Mouse (Mus musculus) lung, postnatal 10 days (tissue): Measurements from ENCODE around the gene Npr3.

Source experiments
- DNase-seq: peaks from one replicate; pipeline ENCODE4 v3.0.0; 2021

Gene Npr3

DNA sequence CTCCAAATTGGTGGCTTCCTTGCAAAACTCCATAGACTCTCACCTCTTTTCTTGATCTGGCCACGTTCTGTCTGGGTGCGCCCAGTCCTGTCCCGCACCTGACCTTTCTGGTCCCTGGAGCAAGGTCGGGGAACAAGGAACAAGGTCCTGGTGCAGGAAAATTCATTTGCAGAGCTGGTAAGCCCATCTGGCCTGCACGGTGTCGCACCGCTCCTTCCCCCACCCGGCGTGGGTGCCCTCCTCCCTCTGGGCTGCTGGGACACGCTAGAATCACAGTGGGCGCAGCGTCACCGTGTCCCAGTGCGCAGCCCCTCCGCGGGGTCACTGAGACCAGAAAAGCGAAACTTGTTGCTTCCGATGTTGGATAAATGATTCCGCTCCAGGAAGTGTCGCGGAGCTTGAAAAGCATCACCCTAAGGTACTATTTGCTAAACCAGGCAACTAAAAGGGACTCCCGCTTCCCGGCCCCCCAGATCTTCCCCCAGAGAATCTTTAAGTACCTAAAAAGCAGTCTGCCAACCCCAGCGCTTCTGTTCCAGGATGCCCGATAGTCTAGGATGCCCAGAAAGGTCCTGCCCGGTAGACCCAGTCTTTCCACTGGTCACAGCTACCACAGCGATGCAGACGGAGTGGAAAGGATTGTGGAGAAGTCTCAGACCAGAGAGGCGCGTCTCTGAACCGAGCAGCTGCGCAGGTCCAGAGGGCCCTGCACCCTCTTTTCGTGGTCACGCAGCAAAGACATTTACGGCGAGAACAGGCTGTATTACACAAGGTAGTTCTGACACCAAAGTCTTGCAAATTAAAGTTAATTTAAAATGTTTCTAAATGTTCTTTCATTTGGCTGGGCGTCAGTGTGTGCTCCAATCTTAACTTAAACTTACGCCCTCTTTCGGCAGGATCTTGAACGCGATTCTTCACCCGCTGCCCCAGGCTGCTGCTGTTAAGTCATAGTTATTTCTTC, at the start of gene Npr3:
TSS of gene Npr3 (minus strand) at position 717 of the 961 bp plus-strand sequence.
- DNase-seq = peak; percentile 82

DNA sequence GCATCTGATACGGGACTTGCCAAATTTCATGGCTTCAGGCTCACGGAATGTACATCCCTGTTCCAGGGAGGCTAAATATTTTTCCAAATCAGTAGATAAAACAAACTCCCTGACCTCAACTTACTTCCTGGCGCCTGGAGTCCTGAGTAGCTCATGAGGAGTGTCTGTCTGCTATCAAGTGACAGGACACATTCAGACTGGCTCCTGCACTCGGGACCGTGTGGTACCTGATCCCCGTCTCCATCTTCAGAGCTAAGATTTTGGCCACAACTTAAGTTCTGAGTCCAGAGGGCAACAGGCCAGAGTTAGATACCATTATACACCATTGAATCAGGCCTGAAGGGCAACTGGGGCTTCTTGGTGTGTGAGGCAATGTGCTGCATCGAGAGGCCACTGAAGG, 49.0 kb upstream of the Npr3 start:
- no peak for DNase-seq

DNA sequence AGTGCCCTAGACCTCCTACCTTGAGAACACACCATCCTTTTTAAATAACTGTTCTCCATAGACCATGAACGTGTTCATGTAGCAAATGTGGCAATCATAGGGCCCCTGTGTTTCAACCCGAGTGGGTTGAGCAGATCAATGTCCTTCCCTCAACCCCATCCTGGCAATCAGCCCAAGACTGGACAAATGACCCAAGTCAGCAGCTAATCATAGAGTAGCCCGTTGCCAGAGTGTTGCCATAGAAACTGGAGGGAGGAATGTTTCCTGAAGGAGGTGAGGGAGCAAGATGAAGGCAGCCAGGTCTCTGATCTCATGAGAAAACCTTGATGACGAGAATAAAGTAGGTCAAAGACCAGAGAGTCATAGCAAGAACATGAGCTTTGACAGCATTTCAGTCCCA, 47.1 kb upstream of the Npr3 start:
- no peak for DNase-seq

DNA sequence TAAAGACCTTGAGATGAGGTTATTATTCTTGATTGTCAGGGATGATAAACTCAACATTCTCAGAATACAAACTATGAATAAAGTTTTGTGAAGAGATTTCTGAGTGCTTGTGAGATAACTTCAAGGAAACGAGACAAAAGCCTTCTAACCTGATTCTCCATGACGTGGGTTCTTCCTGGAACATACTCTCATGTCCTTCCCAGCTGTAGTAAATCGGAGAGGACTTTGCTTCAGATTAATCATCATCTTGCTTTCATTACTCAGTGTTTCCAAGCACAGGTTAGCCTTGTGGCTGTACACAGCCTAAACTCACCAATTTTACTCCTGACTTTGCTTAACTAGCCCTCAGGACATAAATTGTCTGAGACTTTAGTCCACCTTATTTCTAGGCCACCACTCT, 45.1 kb upstream of the Npr3 start:
- no peak for DNase-seq

DNA sequence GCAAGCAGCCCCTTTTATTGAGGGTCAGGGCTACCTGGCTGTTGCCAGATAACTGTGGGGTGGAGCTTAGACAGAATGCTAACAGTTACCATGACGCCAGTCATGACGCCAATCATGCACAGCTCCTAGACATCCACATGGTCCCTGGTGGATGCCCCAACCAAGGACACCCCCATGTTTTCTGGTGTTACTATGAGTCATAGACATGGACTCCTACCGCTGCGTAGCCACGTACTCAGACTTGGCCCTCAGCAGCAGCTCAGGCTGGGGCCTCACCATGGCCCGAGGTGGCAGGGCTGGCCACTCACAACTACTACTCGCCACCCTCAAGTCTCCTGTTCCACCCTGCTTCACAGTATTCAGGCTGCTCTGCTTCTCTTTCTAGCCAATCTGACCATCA, 44.1 kb upstream of the Npr3 start:
- DNase-seq = no peak

DNA sequence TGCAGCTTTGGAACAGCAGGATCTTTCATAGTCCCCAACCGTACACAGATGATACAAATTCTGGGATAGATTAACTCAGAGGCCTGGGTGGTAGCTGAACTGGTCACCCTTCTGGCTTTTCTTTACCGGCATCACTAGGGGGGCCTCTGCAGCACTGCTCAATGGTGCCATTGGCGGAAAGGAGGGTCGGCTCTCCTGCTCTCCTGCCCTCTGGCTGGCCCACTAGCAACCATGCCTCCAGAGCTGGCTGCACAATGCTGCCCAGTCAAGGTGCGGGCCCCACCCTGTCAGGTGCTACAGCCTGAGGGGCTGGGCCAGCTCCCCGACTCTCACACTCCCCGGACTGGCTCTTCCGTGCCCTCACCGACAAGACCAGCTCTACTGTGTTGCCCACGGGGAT, 43.1 kb upstream of the Npr3 start:
- no peak for DNase-seq

DNA sequence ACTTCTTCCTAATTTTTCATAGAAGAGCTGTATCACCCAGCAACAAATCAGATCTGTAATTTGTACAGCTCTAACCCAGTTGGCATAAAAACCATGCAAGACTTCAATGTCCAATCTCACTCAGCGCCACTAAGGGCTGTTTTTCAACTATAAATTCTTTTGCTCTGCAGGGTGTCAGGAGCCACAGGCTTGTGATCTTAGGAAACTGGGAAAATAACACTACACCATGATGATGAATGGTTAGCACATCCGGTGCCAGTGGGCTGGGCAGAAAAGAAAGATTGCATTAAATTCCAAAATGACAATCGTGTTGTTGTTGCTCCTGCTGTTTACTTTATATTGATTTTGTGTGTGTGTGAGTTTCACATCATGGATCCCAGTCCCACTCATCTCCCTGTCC, 42.4 kb upstream of the Npr3 start:
- no peak for DNase-seq

DNA sequence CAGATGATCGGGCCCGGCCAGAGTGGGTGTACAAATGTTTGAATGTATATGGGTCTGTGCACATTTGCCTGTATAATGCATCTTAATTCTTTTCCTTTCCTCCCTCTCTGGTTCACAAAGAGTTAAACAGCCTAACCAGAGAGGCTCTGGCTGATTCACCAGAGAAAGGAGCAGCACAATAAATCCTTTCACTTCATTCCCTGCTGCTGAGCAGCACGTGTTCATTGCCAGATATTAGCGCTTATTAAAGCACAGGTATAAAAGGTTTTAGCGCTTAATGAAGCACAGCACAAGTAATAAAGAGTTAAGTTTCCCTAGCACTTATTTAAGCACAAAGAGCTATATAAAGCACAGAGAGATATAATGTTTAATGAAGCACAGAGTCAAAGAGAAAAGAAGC, 33.8 kb upstream of the Npr3 start:
- no peak for DNase-seq

DNA sequence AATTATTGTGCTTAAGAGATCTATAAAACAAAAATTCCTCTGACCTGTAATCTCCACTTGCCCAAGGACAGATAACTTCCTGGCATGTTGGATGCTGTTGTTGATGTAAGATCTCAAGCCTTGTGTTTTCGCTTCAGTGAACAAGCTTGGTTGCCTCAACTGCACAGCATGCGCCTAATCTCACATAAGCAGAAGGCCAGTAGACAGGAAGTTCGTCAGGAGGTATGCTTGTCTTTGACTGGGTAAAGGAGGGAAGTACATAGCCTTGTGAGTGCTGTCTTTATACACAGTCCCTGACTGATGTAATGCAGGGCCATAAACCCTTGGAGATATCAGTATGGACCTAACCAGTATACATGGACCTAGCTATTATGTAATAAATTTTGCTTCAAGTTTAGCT, 20.7 kb upstream of the Npr3 start:
- no peak for DNase-seq

DNA sequence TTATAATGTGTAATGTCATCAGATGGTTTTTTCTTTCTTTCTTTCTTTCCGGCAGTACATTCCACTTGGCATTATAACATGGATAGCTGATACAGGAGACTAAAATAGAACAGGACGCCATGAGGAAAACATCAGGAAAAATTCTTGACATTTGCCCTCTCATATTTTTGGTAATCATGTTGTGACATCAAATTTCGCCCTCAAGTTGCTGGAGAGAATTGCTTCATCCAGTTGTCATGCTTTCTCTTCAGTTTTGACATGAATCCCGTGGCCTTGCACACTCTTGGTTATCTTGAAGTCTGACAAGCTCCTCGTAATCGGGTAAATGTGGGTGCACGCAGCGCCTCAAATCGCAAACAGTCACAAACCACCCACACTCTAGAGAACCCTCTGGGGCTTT, 7.0 kb upstream of the Npr3 start:
- DNase-seq = no peak

DNA sequence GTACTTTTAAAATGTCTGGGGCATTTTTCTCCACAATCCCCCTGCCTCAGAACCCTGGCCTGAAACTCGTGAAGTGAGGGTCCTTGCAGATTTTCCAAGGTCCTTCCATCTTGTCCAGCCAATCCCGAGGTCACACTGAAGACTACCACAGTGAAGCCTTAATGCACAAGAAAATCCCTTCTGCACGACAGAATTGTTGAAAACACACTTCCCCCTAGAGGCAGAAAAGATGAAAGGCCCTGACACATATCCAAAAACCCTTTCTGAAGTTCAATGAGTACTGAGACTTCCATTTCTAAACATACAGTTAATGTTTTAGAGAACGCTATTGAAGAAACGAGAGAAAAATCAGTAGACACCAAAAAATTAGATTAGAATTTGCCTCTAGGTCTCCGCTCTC, 2.8 kb upstream of the Npr3 start:
- DNase-seq = peak; percentile 51

DNA sequence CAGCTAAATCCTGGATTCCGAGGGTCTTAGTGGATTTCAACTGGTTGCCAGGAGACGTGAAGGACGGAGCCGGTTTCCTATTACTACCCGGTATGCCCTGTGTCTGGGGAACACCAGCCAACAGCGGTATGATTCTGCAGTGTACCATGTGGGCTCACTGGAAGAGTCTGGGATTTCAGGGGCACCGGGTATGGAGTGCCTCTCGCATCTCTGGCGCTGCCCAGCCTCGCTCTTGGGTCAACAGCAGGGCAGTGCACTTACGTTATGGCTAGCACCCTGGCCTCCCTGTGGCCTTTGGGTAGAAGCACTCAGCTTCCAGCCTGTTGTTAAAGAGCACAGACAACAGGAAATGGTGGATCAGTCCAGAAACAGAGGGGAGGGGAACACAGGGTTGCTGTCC, 1.1 kb upstream of the Npr3 start:
- peak; percentile 46 for DNase-seq

DNA sequence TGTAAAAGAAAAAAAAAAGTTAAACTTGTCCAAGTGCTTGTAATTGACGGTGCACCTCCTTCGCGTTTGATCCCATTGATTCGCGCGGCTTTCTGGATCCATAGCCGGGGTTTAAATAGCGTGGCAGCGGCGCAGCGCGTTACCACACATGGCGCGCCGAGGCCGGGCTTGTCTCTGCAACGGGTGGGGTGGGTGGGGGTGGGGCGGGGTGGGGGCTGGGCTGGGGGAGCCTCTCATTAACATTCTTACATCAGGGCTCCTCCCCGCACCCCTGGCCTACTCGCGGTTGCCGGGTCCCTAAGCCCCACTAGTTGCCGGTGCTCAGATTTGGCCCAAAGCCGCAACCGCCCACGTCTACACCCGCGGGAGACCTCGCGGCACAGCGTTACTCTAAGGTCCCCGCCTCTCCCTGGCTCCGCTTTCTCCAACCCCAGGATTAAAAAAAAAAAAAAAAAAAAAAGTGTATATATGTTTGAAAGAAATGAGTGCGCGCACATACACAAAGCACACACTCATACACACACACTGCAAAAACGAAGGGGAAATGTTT, 991 bp downstream of the Npr3 start:
- peak; percentile 78 for DNase-seq

DNA sequence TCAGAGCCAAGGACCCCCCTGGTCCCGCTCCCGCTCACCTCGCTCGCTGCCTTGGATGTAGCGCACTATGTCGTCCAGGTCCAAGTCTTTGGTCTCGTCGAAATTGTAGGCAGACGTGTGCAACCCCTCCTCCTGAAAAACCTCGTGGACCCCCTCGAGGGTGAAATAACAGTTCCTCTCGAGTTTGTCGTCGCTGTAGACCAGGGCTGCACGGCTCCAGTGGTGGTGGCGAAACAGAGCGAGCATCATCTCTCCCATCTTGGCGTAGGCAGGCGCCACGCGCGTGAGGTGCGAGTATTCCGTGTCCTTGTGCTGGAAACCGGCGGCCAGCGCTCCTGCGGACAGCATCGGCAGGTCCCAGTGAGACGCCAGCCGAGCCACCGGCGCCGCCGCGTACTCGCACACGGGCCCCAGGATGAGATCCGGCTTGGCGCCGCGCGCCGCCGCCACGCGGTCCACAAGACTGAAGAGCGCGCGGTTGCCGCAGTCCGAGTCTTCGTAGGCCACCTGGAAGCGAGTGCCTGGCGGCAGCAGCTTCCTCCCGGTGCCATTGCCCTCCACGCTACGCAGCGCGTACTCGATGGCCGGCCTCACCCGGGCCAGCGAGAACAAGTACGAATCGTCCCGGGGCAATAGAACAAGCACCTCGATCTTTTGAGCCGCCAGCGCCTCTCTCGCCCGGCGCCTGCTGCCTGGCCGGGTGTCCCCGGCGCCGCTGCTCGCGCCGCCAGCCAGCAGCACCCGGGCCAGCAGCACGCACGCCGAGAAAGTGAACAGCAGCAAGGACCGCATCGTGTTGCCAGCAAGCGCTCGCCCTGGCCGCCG, 2.0 kb downstream of the Npr3 start:
- peak; percentile 49 for DNase-seq

DNA sequence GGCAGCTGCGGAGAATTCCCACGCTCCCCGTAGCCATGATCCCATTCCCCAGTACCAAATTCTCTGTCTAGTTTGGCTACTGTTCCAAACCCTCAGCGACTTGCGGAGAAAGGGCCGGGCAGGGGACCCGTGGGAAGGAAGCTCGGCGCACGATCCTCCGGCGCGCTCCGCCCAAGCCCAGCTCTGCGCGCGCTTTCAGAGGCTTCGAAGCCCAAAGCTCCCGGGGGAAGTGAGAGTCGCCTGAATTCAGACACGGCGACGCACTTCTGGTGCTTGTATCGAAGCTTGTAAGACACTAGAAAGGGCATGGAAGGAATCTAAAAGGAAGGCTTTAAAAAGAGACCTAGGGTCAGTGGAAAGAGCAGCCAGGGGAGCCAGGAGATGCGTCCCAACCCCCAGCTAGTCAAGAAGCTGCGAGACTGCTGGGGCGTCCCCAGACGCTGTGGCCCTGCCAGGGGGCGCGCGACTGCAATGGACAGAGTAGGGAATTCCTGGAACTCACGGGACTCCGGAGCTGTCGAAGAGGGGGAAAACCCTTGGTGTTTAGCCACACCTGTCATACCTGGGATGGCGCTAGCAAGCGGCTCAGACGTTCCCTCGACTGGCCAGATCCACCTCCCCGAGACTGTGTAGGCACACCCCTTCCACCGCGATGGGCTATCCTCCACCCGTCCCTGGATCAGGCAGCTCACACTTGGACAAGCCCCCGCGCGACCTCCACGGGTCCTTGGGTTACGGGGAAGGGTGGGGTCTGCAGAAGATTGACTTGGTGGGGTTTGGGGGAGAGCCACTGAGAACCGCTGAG, 2.8 kb downstream of the Npr3 start:
- DNase-seq = peak; percentile 72

DNA sequence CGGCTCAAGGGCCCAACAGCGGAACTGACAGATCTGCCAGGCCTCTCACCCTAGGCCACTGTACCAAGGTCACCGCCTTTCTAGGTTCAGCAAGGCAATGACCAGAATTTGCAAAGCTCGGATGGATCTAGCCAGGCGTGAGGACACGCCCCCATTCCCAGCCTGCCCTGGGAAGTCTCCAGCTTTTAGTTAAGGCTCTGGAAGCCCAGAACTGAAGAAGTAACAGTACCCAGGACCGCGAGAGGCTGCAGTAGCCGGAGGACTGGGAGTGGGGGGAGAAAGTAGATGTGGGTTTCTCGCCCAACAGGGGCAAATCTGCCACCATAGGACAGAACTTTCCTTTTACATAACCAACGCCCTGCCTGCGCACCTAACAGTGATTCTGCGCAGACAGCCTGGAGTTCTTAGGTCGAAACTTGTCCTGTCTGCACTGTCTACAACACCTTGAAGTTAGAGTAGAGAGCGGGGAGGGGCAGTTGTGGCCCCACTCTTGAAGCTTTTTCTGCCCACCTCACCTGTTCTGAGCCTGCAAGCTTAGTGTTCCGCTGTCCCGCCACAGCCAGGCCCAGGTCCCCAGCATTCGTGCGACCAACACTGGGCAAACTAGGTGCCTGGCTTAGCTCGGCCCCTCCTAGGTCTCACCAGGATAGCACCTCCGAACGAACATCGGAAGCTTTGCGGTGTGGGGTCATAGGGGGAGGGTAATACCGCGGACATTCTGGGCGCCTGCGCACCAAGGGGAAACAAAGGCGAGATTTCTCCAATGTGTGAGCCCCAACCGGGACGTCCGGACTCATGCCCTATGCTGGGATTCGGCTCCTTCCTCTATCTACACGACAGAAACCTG, 3.7 kb downstream of the Npr3 start:
- DNase-seq = peak; percentile 69

DNA sequence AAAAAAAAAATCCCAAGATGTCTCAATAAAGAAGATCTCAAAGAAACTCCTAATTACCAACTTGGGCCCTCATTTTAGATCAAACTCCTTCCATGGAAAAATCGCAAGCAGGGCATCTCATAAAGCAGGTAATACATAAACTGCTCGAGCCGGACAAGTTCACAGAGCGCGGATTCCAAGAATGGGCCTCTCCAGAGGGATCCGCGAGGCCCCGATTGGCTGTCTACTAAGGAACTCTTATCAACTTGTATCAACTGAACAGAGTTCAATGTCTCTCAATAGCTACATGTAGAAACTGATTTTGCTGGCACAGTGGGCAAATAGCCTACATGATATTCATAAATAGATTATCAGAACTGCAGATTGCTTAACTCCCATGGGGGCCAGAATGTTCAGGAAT, 9.5 kb downstream of the Npr3 start:
- DNase-seq = no peak

DNA sequence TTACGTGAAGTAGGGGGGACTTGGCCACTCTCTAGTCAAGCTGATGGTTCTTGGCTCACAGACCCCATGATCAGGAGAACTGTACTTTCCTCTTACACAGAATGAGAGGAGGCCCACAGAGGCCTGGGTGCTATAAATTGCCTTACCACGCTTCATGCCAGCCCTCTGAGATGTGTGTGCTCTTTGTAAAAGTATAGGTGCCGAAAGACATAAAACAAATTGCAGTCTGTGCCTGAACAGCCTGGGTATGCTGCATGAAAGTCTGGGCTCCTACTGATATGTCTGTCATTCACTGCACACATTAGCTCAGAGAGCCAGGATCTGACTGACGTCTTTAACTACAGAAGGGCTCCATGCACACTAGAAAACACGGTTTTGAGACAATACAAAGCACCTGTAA, 9.9 kb downstream of the Npr3 start:
- DNase-seq = no peak

DNA sequence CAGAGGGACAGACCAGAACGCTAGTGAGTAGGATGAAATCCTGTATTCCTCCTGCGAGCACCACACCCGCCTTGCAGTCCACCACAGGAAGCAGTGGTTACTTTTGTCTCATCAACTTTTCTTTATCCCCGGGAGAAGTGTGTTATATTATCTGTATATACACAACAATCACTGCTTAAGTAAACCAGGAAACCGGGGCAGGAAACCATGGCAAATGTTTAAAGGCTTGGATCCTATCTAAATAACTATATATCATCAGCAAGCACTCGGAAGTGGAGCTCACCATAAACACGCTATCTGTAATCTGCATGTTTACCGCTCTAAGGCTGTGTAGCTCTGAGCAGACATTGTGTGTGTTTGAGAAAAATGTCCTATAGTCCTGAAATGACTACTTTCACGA, 13.1 kb downstream of the Npr3 start:
- DNase-seq = peak; percentile 38

DNA sequence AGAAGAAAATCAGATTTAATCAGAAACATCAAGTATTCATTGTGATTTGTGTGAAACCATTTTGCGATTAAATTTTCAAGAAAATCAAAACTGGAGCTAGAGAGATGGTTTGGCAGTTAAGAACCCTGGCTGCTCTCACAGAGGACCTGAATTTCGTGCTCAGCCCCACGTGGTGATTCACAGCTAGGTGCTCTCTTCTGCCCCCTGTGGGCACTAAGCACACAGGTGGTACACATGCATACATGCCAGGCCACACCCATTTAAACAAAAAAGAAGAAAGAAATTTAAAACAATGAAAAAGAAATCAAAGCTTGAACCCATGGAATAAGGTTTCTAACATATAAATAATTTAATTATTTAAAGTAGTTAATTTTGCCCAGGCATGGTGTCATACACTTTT, 15.7 kb downstream of the Npr3 start:
- DNase-seq = no peak

DNA sequence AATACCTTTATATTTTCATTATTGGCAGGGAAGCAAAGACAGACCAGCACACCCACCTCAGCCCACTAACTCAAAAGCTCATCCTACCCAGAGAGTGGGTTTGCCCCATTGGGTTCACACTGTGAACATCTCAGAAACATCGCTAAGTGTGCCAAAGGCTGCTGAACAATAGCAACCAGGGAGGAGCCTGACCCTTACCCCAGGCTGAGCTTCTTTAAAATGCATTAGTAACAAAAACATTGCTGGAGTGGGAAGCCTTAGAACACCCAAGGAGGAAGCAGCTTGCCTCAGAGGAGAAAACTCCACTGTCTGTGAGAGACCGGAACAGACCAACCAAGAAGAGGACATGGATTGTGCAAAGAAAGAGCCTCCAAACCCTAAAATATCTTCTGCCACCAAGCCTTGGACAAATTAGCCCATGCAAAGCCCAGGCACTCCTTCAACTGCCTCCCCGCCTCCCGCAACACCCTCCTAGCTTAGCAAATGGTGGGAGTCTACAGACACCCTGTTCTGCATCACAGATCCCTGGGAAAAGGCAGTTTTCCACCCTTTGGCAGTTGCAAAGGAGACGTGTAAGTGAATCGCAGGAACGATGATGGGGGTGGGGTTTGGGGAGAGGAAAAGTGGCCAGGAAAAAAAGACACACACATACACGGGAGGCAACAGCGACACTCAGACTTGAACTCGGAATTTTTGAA, 24.4 kb downstream of the Npr3 start:
- peak; percentile 5 for DNase-seq
